Mouse (Mus musculus) hindbrain, postnatal 0 days (tissue): ENCODE results near the gene Capn8. TPM values are rescaled to one million over a fixed set of nuclear protein-coding genes. Genes with fewer than 3 reads are reported as not detected.

Experiments used
- ATAC-seq: fragments of 200-750 bp; cut with Nextera tagmentation; 2 replicates; pipeline ENCODE4 v1.8.0; 2017; ENCODE audit warnings: mild to moderate bottlenecking, moderate TSS enrichment, moderate library complexity
- DNase-seq: peaks from one replicate; pipeline ENCODE4 v3.0.0-alpha.2; 2015; ENCODE audit warnings: low spot score
- H3K27ac ChIP-seq: fragments of 300-500 bp; sonication (generic); 2 replicates; pipeline ENCODE4 v1.5.1; 2014; ENCODE audit warnings: mild to moderate bottlenecking
- H3K27me3 ChIP-seq: fragments of 300-500 bp; sonication (generic); 2 replicates; pipeline ENCODE4 v1.6.1; 2014; ENCODE audit warnings: low read length, mixed read lengths; ENCODE audit not compliant: insufficient read depth
- H3K36me3 ChIP-seq: fragments of 300-500 bp; sonication (generic); 2 replicates; pipeline ENCODE4 v1.6.1; 2014; ENCODE audit warnings: low read length, mixed read lengths; ENCODE audit not compliant: insufficient read depth
- H3K4me1 ChIP-seq: fragments of 300-500 bp; sonication (generic); 2 replicates; pipeline ENCODE4 v1.6.1; 2014; ENCODE audit warnings: antibody characterized with exemption, low read length, mixed read lengths; ENCODE audit not compliant: insufficient read depth
- H3K4me2 ChIP-seq: fragments of 300-500 bp; sonication (generic); 2 replicates; pipeline ENCODE4 v1.6.1; 2014; ENCODE audit warnings: low read depth, mild to moderate bottlenecking, low read length, moderate library complexity, mixed read lengths
- H3K4me3 ChIP-seq: fragments of 300-500 bp; sonication (generic); 2 replicates; pipeline ENCODE4 v1.5.1; 2014; ENCODE audit warnings: low read length
- H3K9ac ChIP-seq: fragments of 300-500 bp; sonication (generic); replicated peaks from 2 replicates; pipeline ENCODE4 v1.6.1; 2014; ENCODE audit warnings: mild to moderate bottlenecking, low read length, moderate library complexity, mixed read lengths
- H3K9me3 ChIP-seq: fragments of 300-500 bp; sonication (generic); 2 replicates; pipeline ENCODE4 v1.6.1; 2016; ENCODE audit warnings: low read length, mixed read lengths
- CTCF ChIP-seq: IDR thresholded peaks from 2 replicates; pipeline ENCODE4 v1.5.1; 2016; ENCODE audit warnings: antibody characterized with exemption, control low read depth, low read depth
- WGBS: fragments of 180-500 bp; shearing (Covaris S2); extraction: QIAGEN DNeasy Blood & Tissue Kit; methylation state at CpG from one replicate; pipeline ENCODE4 v1.1.7; 2014; 5-methylcytosine and 5-hydroxymethylcytosine counted together
- polyA plus RNA-seq: library from polyadenylated mRNA; unstranded; fragments of >200 nt; fragmentation: Nextera tagmentation; extraction: Ambion mirVana; gene quantifications from 2 replicates; pipeline ENCODE4 v1.2.1, GENCODE M21; 2015
- total RNA-seq: library from RNA; depleted of rRNA; stranded (reverse); fragments of >200 nt; gene quantifications from 2 replicates; pipeline ENCODE4 v1.2.3, GENCODE M21; 2014

Gene Capn8
- total and polyA plus RNA-seq, 2 experiments from 2014 or later, result not detected

DNA sequence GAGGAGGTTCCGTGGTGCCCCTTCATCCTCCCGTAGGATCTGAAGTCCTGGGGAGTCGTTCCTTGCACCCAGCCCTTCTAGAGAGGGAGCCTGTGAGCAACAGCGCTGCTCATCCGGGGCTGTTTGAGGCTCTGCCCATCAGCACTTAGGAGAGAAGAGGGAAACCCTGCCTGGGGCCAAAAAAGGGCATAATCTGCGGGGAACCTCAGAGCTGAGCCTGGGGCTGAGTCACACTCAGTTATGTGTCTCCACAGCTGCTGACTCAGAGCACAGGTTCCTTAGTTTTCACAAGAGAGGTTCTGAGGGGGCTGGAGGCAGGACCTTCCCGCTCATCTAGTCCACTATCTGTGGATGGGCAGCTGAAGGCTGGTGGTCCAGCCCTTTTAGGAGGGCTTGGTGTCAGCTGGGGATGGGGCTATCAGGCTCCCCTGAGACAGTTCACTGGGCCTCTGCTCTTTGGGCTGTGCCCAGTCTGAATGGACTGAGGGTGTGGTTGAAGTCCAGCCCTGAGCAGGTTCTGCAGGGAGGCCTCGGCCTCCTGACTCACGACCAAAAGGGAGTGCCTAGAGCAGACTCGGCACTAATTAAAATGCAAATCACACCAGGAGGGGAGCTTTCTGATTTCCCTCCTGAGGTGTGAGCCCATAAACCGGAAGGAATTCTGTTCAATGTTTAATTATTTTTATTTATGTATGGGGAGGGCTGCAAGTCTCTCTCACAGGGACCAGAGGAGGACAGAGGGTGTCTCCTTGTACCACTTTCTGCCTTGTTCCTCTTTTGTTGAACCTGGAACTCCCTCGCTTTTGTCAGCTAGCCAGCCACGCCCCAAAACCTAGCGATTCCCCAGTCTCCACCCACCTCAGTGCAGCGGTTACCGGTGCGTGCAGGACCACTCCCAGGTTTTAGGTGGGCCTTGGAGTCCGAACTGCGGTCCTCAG, 36.6 kb upstream of the Capn8 start:
- Histone ChIP-seq H3K9ac (no peak overlapping the region), H3K4me3 (no peak overlapping the region), H3K4me1 (peaks cover 6% of the 10 kb centered on the region; the same call in 1 of the 2 replicates), H3K27ac (no peak overlapping the region), H3K36me3 (no peaks in the 10 kb centered on the region), H3K4me2 (peak overlapping the region; percentile 18), H3K9me3 (no peaks in the 10 kb centered on the region), H3K27me3 (no peaks in the 10 kb centered on the region)
- 11% methylated on average over 19 of the region's 19 CpGs for WGBS
- TF ChIP-seq CTCF, result no peak
- ATAC-seq (no peak), DNase-seq (no peak)

DNA sequence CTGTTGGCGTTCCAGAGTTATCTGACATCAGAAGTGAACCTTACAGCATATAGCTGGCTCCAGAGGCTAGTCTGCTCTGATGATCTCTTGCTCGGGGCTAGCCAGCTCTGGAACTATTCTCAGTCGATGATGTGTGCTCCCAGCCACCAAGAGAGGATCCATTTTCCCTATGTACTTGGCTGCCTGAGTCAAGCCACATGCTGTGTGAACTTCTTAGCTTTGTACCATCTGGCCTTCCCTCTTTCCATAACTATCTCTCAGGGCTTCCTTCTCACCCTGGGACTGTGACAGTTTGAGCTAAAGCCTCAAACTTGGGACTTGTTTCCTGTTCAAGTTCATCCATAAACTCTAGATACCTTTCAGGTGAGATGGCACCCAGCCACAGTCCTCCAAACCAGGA, 31.2 kb upstream of the Capn8 start:
- Histone ChIP-seq H3K9me3 (no peaks in the 10 kb centered on the region), H3K36me3 (no peaks in the 10 kb centered on the region), H3K4me2 (no peak overlapping the region), H3K9ac (no peak overlapping the region), H3K27me3 (no peaks in the 10 kb centered on the region), H3K4me3 (no peak overlapping the region), H3K4me1 (no peaks in the 10 kb centered on the region), H3K27ac (no peak overlapping the region)
- 73% methylated on average over 3 of the region's 3 CpGs for WGBS
- ATAC-seq, result no peak
- no peak for DNase-seq
- no peak for TF ChIP-seq CTCF

DNA sequence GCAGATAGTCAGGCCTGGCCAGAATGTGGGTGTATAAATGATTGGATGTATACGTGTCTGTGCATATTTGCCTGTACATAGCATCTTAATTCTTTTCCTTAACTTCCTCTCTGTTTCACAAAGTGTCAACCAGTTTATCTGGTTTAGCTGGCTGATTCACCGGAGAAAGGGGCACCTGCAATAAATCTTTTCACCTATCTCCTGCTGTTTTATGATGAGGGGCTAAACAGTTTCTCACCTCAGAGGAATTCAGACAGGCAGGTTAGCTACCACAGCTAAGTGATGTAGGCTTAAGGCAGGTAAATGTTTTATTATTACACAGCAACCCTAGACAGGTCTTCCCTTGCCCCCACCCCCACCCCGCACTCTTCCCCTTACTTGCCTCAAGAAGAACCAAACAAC, 29.7 kb upstream of the Capn8 start:
- no peaks in the 10 kb centered on the region for H3K9me3 ChIP-seq
- 82% methylated on average over 3 of the region's 3 CpGs for WGBS
- no peaks in the 10 kb centered on the region for H3K36me3 ChIP-seq
- no peak overlapping the region for H3K4me3 ChIP-seq
- H3K4me1 ChIP-seq, result no peaks in the 10 kb centered on the region
- no peaks in the 10 kb centered on the region for H3K27me3 ChIP-seq
- TF ChIP-seq CTCF, result no peak
- DNase-seq (no peak), ATAC-seq (no peak)
- no peak overlapping the region for H3K4me2 ChIP-seq
- no peak overlapping the region for H3K9ac ChIP-seq
- H3K27ac ChIP-seq, result no peak overlapping the region

DNA sequence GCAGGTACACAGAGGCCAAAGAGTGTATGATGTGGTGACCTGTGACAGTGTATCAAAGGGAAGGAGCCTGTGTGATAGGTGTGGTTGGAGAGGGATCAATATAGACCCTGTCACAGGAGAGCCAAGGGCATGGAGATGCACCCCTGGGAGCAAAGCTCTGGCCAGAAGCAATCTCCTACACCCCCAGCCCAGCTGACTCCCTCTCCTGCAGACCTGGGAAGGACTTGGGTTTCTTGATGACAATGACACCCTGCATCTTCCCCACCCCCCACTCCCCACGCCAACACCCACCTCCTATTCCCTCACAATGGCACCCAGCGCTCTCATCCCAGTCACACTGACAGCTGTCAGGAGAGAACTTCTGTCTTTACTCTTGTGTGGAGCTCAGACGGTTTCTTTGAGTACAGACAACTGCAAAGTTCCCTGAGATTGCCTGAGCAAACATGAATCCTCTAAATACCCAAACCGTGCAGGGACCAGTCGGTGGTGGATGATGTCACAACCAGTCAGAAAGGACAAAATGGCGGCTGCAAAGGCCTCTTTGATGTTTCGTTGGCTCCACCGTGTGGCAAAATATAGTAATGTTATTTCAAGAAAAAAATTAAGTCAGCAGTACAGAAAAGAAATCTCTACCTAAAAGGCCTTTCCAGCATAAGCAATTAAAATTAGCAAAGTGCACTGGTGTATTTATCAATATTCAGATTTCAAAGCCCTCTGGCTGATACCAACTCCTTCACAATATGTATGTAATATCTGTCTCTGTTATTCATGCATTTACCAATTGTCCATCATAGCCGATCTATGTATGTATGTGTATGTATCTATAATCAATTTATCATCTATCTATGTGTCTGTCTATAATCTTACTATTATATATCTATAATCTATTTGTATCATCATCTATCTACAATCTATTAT, 25.5 kb upstream of the Capn8 start:
- peak overlapping the region; percentile 33 for H3K4me3 ChIP-seq
- H3K9me3 ChIP-seq, result no peaks in the 10 kb centered on the region
- no peaks in the 10 kb centered on the region for H3K4me1 ChIP-seq
- peak; percentile 77 for TF ChIP-seq CTCF
- peak overlapping the region; percentile 62 for H3K4me2 ChIP-seq
- ATAC-seq, result peak; percentile 93
- H3K36me3 ChIP-seq, result no peaks in the 10 kb centered on the region
- H3K9ac ChIP-seq, result peak overlapping the region; percentile 63
- no peaks in the 10 kb centered on the region for H3K27me3 ChIP-seq
- 19% methylated on average over 9 of the region's 9 CpGs for WGBS
- DNase-seq, result peak; percentile 96
- H3K27ac ChIP-seq, result peak overlapping the region; percentile 71

DNA sequence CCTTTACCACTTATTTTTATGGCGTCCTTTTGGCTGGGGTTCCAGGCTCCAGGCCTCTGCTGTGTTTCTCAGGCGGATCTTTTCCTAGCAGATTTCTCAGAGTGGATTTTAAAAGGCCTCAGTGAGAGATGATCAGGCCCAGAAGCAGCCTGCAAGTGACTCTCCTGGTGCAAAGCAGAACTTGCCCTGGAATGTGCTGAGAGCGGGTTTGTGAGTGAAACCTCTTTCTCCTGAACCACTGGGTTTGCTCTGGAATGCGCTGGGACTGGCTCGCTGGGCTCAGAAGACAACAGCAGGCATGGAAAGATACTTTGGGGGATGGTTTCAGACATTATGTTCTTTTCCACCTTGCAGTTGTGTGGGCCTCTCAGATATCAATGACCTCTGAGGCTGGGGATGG, 22.7 kb upstream of the Capn8 start:
- Histone ChIP-seq H3K36me3 (no peaks in the 10 kb centered on the region), H3K27ac (no peak overlapping the region), H3K9me3 (no peaks in the 10 kb centered on the region), H3K4me1 (no peaks in the 10 kb centered on the region), H3K4me2 (no peak overlapping the region), H3K4me3 (no peak overlapping the region), H3K27me3 (no peaks in the 10 kb centered on the region), H3K9ac (no peak overlapping the region)
- WGBS, result 67% methylated on average over 5 of the region's 5 CpGs
- ATAC-seq, result no peak
- no peak for TF ChIP-seq CTCF
- no peak for DNase-seq

DNA sequence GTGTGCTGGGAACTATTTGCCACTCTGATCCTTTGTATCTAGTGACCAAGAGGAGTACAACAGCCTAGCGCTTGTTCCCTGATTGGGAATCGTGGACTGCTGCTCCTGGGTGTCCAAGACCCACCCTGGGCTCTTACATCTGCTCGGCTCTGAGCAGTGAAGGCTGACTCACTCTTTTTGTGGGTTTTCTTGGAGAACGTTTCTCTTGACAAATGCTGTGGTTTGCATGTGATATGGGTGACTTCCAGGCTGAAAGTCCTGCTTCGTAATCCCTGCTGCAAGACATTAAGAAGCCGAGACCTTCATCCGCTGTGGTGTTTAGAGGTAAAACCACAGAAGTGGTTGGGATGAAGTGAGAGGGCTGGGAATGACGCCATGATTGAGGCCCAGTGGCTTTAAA, 21.7 kb upstream of the Capn8 start:
- H3K27ac ChIP-seq, result no peak overlapping the region
- no peak for ATAC-seq
- WGBS, result 83% methylated on average over 8 of the region's 8 CpGs

More for the DNA sequence above, 21.7 kb upstream of the Capn8 start:
- TF ChIP-seq CTCF, result no peak
- H3K9ac ChIP-seq, result no peak overlapping the region
- no peaks in the 10 kb centered on the region for H3K9me3 ChIP-seq
- H3K27me3 ChIP-seq, result no peaks in the 10 kb centered on the region
- no peak overlapping the region for H3K4me3 ChIP-seq
- no peak for DNase-seq
- no peaks in the 10 kb centered on the region for H3K36me3 ChIP-seq
- no peaks in the 10 kb centered on the region for H3K4me1 ChIP-seq
- H3K4me2 ChIP-seq, result no peak overlapping the region
